Comparison of ENCODE assay signal across 8 mouse cellular contexts in the genomic region with DNA sequence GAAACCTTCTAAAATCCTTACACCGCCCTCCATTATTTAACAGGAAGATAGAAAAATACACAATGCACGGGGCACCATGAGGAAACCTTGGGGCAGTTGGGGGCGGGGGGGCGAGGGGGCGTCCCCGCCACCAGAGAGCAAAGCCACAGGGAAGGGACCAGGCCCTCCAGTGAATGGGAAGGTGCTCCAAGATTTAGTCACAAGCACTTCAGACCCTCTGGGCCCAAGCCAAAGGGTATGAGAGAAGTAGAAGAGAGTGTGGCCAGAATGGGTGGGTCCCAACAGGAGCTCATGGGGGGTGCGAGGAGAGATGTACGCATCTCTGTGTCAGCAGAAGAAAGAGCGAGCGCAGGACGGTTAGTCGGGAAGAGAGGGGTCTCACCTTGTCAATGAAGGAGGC. TPM values are rescaled to one million over a fixed set of nuclear protein-coding genes. Genes with fewer than 3 reads are reported as not detected.
DNase-seq lines count a peak whose midpoint lies in the region; ATAC-seq lines count a peak whose summit lies in the region.

No protein-coding gene starts in this region.

- H3K4me1 ChIP-seq in kidney, embryonic 15.5 days: peaks cover 41% of the 10 kb centered on the region
- H3K4me1 ChIP-seq in forebrain, embryonic 14.5 days (ENCODE audit: control insufficient read depth, insufficient read depth, low read length): no peaks in the 10 kb centered on the region
- H3K4me1 ChIP-seq in liver, embryonic 11.5 days (replicated peaks; ENCODE audit: control insufficient read depth, insufficient read depth, low read length): peaks cover 7% of the 10 kb centered on the region
- peaks cover 32% of the 10 kb centered on the region for H3K4me1 ChIP-seq in neural tube, embryonic 15.5 days

- WGBS in kidney, embryonic 15.5 days: 22% methylated on average over 12 of the region's 12 CpGs
- WGBS in forebrain, embryonic 14.5 days: 19% methylated on average over 12 of the region's 12 CpGs
- 17% methylated on average over 12 of the region's 12 CpGs for WGBS in liver, embryonic 11.5 days
- 15% methylated on average over 12 of the region's 12 CpGs for WGBS in neural tube, embryonic 15.5 days

- ATAC-seq in kidney, embryonic 15.5 days (replicated peaks; ENCODE audit: low FRiP score): 0 out of 2 replicates have a peak, but pooled peaks have one; percentile 14
- no peak for ATAC-seq in forebrain, embryonic 14.5 days
- no peak for ATAC-seq in liver, embryonic 11.5 days (replicated peaks; ENCODE audit: low FRiP score)
- no peak for ATAC-seq in neural tube, embryonic 15.5 days (ENCODE audit: low FRiP score)

- H3K36me3 ChIP-seq in kidney, embryonic 15.5 days: peaks cover 4% of the 10 kb centered on the region; the same call in 1 of the 2 replicates
- H3K36me3 ChIP-seq in forebrain, embryonic 14.5 days (ENCODE audit: control insufficient read depth, insufficient read depth, low read length): no peaks in the 10 kb centered on the region
- H3K36me3 ChIP-seq in liver, embryonic 11.5 days (ENCODE audit: control insufficient read depth, insufficient read depth, low read length): no peaks in the 10 kb centered on the region
- H3K36me3 ChIP-seq in neural tube, embryonic 15.5 days: no peaks in the 10 kb centered on the region

- H3K27ac ChIP-seq in kidney, embryonic 15.5 days: peak overlapping the region; percentile 63
- H3K27ac ChIP-seq in forebrain, embryonic 14.5 days (ENCODE audit: low read depth, low read length): no peak overlapping the region
- peak overlapping the region; percentile 41 for H3K27ac ChIP-seq in liver, embryonic 11.5 days (ENCODE audit: low read depth, low read length)
- H3K27ac ChIP-seq in neural tube, embryonic 15.5 days (replicated peaks): no peak overlapping the region

- H3K9me3 ChIP-seq in kidney, embryonic 15.5 days (replicated peaks): no peaks in the 10 kb centered on the region
- no peaks in the 10 kb centered on the region for H3K9me3 ChIP-seq in forebrain, embryonic 14.5 days (replicated peaks; ENCODE audit: control insufficient read depth, low read length)
- no peaks in the 10 kb centered on the region for H3K9me3 ChIP-seq in liver, embryonic 11.5 days (ENCODE audit: control insufficient read depth, low read length)
- no peaks in the 10 kb centered on the region for H3K9me3 ChIP-seq in neural tube, embryonic 15.5 days (replicated peaks)

- DNase-seq in kidney, adult 11 months: no peak
- no peak for DNase-seq in forebrain, embryonic 14.5 days (ENCODE audit: low spot score)
- DNase-seq in liver, embryonic 11.5 days (ENCODE audit: low spot score): no peak
- DNase-seq in left cerebral cortex, adult 18-20 months (ENCODE audit: low spot score in 2 of 2): no peak
- no peak for DNase-seq in left cerebral cortex, postnatal 10 days (ENCODE audit: extremely low spot score in 1 of 2, low spot score in 2 of 2)
- DNase-seq in adrenal gland, postnatal 36 days: no peak

- H3K9ac ChIP-seq in kidney, embryonic 15.5 days: peak overlapping the region; percentile 41
- no peak overlapping the region for H3K9ac ChIP-seq in forebrain, embryonic 14.5 days (ENCODE audit: low read length)
- H3K9ac ChIP-seq in liver, embryonic 11.5 days (ENCODE audit: low read depth, low read length): peak overlapping the region; percentile 64
- no peak overlapping the region for H3K9ac ChIP-seq in neural tube, embryonic 15.5 days (replicated peaks)

- H3K4me3 ChIP-seq in kidney, embryonic 15.5 days (replicated peaks): peak overlapping the region; percentile 48
- H3K4me3 ChIP-seq in forebrain, embryonic 14.5 days (ENCODE audit: low read depth, low read length): no peak overlapping the region
- peak overlapping the region; percentile 46 for H3K4me3 ChIP-seq in liver, embryonic 11.5 days (ENCODE audit: low read depth, low read length)
- H3K4me3 ChIP-seq in neural tube, embryonic 15.5 days (replicated peaks): peak overlapping the region; percentile 29

- peaks cover 65% of the 10 kb centered on the region for H3K27me3 ChIP-seq in kidney, embryonic 15.5 days
- H3K27me3 ChIP-seq in forebrain, embryonic 14.5 days (replicated peaks; ENCODE audit: control insufficient read depth, insufficient read depth, low read length): peaks cover 29% of the 10 kb centered on the region
- H3K27me3 ChIP-seq in liver, embryonic 11.5 days (replicated peaks; ENCODE audit: control insufficient read depth, insufficient read depth, low read length): peaks cover 50% of the 10 kb centered on the region
- H3K27me3 ChIP-seq in neural tube, embryonic 15.5 days (replicated peaks): peaks cover 58% of the 10 kb centered on the region

- intact Hi-C loops in left cerebral cortex, postnatal 10 days (cut with DNase I): no loop called here

- peak overlapping the region; percentile 62 for H3K4me2 ChIP-seq in kidney, embryonic 15.5 days
- H3K4me2 ChIP-seq in forebrain, embryonic 14.5 days (ENCODE audit: low read length): peak overlapping the region; percentile 44; the same call in 1 of the 2 replicates
- peak overlapping the region; percentile 70 for H3K4me2 ChIP-seq in liver, embryonic 11.5 days
- H3K4me2 ChIP-seq in neural tube, embryonic 15.5 days: peak overlapping the region; percentile 52

RNA-seq across cellular contexts. Expression of a gene that starts 0.8 kb away (rescaled TPM):
- polyA plus RNA-seq in kidney, embryonic 15.5 days (2015; fragmentation: Nextera tagmentation; extraction: Ambion mirVana): 213 and 217 TPM in 2 replicates
- polyA plus RNA-seq in forebrain, embryonic 14.5 days (2014; fragmentation: Nextera tagmentation; extraction: Ambion mirVana): 2.7 and 3.7 TPM in 2 replicates
- polyA plus RNA-seq in liver, embryonic 11.5 days (2014; fragmentation: Nextera tagmentation; extraction: Ambion mirVana): 103 TPM in 2 replicates
- polyA plus RNA-seq in neural tube, embryonic 15.5 days (2015; fragmentation: Nextera tagmentation; extraction: Ambion mirVana): 2.2 and 297 TPM in 2 replicates
- total RNA-seq in left cerebral cortex, adult 18-20 months (2021): not detected
- not detected for total RNA-seq in left cerebral cortex, postnatal 10 days (2021)
- 1 to 10 TPM in 1 of 2 experiments, under 1 TPM in 1; 0.46 to 1.9 TPM for total RNA-seq in adrenal gland, postnatal 36 days (2021)

RNA-seq across cellular contexts. Expression of a gene that starts 24.5 kb away (rescaled TPM):
- polyA plus RNA-seq in kidney, embryonic 15.5 days (2015; fragmentation: Nextera tagmentation; extraction: Ambion mirVana): 176 and 180 TPM in 2 replicates
- 5.6 and 7.1 TPM in 2 replicates for polyA plus RNA-seq in forebrain, embryonic 14.5 days (2014; fragmentation: Nextera tagmentation; extraction: Ambion mirVana)
- polyA plus RNA-seq in liver, embryonic 11.5 days (2014; fragmentation: Nextera tagmentation; extraction: Ambion mirVana): 110 and 113 TPM in 2 replicates
- 1.9 and 300 TPM in 2 replicates for polyA plus RNA-seq in neural tube, embryonic 15.5 days (2015; fragmentation: Nextera tagmentation; extraction: Ambion mirVana)
- total RNA-seq in left cerebral cortex, adult 18-20 months (2021): under 1 TPM in 1 of 2 experiments, not detected in 1; 0.26 TPM
- under 1 TPM in 1 of 2 experiments, not detected in 1; 0.77 TPM for total RNA-seq in left cerebral cortex, postnatal 10 days (2021)
- total RNA-seq in adrenal gland, postnatal 36 days (2021): 1 to 10 TPM in 1 of 2 experiments, under 1 TPM in 1; 0.76 to 3.3 TPM

RNA-seq across cellular contexts. Expression of a gene that starts 49.4 kb away (rescaled TPM):
- 0.04 and 0.15 TPM in 2 replicates for polyA plus RNA-seq in kidney, embryonic 15.5 days (2015; fragmentation: Nextera tagmentation; extraction: Ambion mirVana)
- not detected in 2 replicates for polyA plus RNA-seq in forebrain, embryonic 14.5 days (2014; fragmentation: Nextera tagmentation; extraction: Ambion mirVana)
- not detected in 2 replicates for polyA plus RNA-seq in liver, embryonic 11.5 days (2014; fragmentation: Nextera tagmentation; extraction: Ambion mirVana)
- 0.05 TPM in 2 replicates for polyA plus RNA-seq in neural tube, embryonic 15.5 days (2015; fragmentation: Nextera tagmentation; extraction: Ambion mirVana)
- total RNA-seq in left cerebral cortex, adult 18-20 months (2021): not detected
- total RNA-seq in left cerebral cortex, postnatal 10 days (2021): under 1 TPM in 1 of 2 experiments, not detected in 1; 0.09 TPM
- total RNA-seq in adrenal gland, postnatal 36 days (2021): not detected

Comparison
In these comparisons a context has a peak if more than half of its experiments do, and no peak if none do; other contexts are left out.
1. H3K27ac ChIP-seq: peak in kidney, embryonic 15.5 days (single experiment) and liver, embryonic 11.5 days (single experiment); none in forebrain, embryonic 14.5 days (single experiment) and neural tube, embryonic 15.5 days (single experiment).
2. H3K9ac ChIP-seq: peak in kidney, embryonic 15.5 days (single experiment) and liver, embryonic 11.5 days (single experiment); none in forebrain, embryonic 14.5 days (single experiment) and neural tube, embryonic 15.5 days (single experiment).
3. Peak in every context shown above with its lines, with median percentiles within 50 percentile points of each other: H3K4me2 ChIP-seq.